Mouse (Mus musculus): Measurements from ENCODE around the gene Txlna.

GRCm38 (mm10) chr4:129618786-129619691 is 21.8 kb downstream of the Txlna start, which contains the start of gene Iqcc:
- TF ChIP-seq MAZ (IDR thresholded peaks at IDR 0.05; ENCODE audit: low read depth, low read length) (0 out of 2 replicates have a peak, but pooled peaks have one; percentile 57), USF2 (conservative IDR thresholded peaks at IDR 0.05; ENCODE audit: low read depth, low read length) (no peak), ZNF384 (IDR thresholded peaks at IDR 0.05; ENCODE audit: low read depth, low read length) (no peak), EP300 (IDR thresholded peaks at IDR 0.05; ENCODE audit: low read length) (no peak)

Measured in CH12.LX (cell line).